Mouse (Mus musculus) forebrain, embryonic 11.5 days (tissue): ENCODE results near the gene Nedd4. TPM values are rescaled to one million over a fixed set of nuclear protein-coding genes. Genes with fewer than 3 reads are reported as not detected.

ENCODE experiments used
- ATAC-seq: fragments of 200-750 bp; cut with Nextera tagmentation; replicated peaks from 2 replicates; pipeline ENCODE4 v1.8.0; 2017; ENCODE audit warnings: moderate TSS enrichment; ENCODE audit not compliant: low FRiP score
- DNase-seq: peaks from one replicate; pipeline ENCODE4 v3.0.0-alpha.2; 2017; ENCODE audit warnings: low spot score
- H3K27ac ChIP-seq: fragments of 300-500 bp; sonication (generic); 2 replicates; pipeline ENCODE4 v1.5.1; 2014; ENCODE audit warnings: low read depth, low read length
- H3K27me3 ChIP-seq: fragments of 300-500 bp; sonication (generic); 2 replicates; pipeline ENCODE4 v1.6.1; 2014; ENCODE audit warnings: mild to moderate bottlenecking, low read length, mixed read lengths; ENCODE audit not compliant: control insufficient read depth, insufficient read depth
- H3K36me3 ChIP-seq: fragments of 300-500 bp; sonication (generic); 2 replicates; pipeline ENCODE4 v1.6.1; 2014; ENCODE audit warnings: mild to moderate bottlenecking, low read length, moderate library complexity, mixed read lengths; ENCODE audit not compliant: control insufficient read depth, insufficient read depth
- H3K4me1 ChIP-seq: fragments of 300-500 bp; sonication (generic); replicated peaks from 2 replicates; pipeline ENCODE4 v1.6.1; 2014; ENCODE audit warnings: low read length, mixed read lengths; ENCODE audit not compliant: control insufficient read depth, insufficient read depth
- H3K4me2 ChIP-seq: fragments of 300-500 bp; sonication (generic); 2 replicates; pipeline ENCODE4 v1.6.1; 2014; ENCODE audit warnings: low read depth, mild to moderate bottlenecking, low read length, moderate library complexity, mixed read lengths; ENCODE audit not compliant: severe bottlenecking
- H3K4me3 ChIP-seq: fragments of 300-500 bp; sonication (generic); 2 replicates; pipeline ENCODE4 v1.5.1; 2014; ENCODE audit warnings: low read depth, low read length
- H3K9ac ChIP-seq: fragments of 300-500 bp; sonication (generic); 2 replicates; pipeline ENCODE4 v1.6.1; 2014; ENCODE audit warnings: low read length
- H3K9me3 ChIP-seq: fragments of 300-500 bp; sonication (generic); 2 replicates; pipeline ENCODE4 v1.6.1; 2016; ENCODE audit warnings: low read length, mixed read lengths; ENCODE audit not compliant: control insufficient read depth
- WGBS: fragments of 180-500 bp; shearing (Covaris S2); extraction: QIAGEN DNeasy Blood & Tissue Kit; methylation state at CpG from one replicate; pipeline ENCODE4 v1.1.7; 2014; 5-methylcytosine and 5-hydroxymethylcytosine counted together
- polyA plus RNA-seq: library from polyadenylated mRNA; unstranded; fragments of >200 nt; fragmentation: Nextera tagmentation; extraction: Ambion mirVana; gene quantifications from 2 replicates; pipeline ENCODE4 v1.2.1, GENCODE M21; 2014

Gene Nedd4
- polyA plus RNA-seq, 1 experiment from 2014 or later, result 793 TPM

GRCm38 (mm10) chr9:72656940-72657339 lies 5.2 kb upstream of the Nedd4 start:
- no peak overlapping the region for H3K4me3 ChIP-seq
- H3K4me1 ChIP-seq, result peaks cover 13% of the 10 kb centered on the region
- H3K36me3 ChIP-seq, result no peaks in the 10 kb centered on the region
- no peaks in the 10 kb centered on the region for H3K27me3 ChIP-seq
- H3K4me2 ChIP-seq, result no peak overlapping the region
- no peaks in the 10 kb centered on the region for H3K9me3 ChIP-seq
- no peak overlapping the region for H3K9ac ChIP-seq
- 16% methylated on average over 3 of the region's 3 CpGs for WGBS
- no peak for ATAC-seq
- DNase-seq, result no peak
- no peak overlapping the region for H3K27ac ChIP-seq

- DNase-seq, result no peak
- 90% methylated on average over 1 of the region's 1 CpGs for WGBS
- Histone ChIP-seq H3K36me3 (no peaks in the 10 kb centered on the region), H3K9ac (no peak overlapping the region), H3K4me2 (no peak overlapping the region), H3K4me3 (no peak overlapping the region), H3K4me1 (peaks cover 13% of the 10 kb centered on the region), H3K27ac (no peak overlapping the region), H3K27me3 (no peaks in the 10 kb centered on the region), H3K9me3 (no peaks in the 10 kb centered on the region)
- ATAC-seq, result no peak
Measured at GRCm38 (mm10) chr9:72657694-72658093, 4.5 kb upstream of the Nedd4 start.

- Histone ChIP-seq H3K27me3 (no peaks in the 10 kb centered on the region), H3K9ac (no peak overlapping the region), H3K36me3 (no peaks in the 10 kb centered on the region), H3K27ac (no peak overlapping the region), H3K4me2 (no peak overlapping the region), H3K9me3 (no peaks in the 10 kb centered on the region), H3K4me1 (peaks cover 19% of the 10 kb centered on the region), H3K4me3 (no peak overlapping the region)
- DNase-seq, result peak; percentile 36
- ATAC-seq, result no peak
- WGBS, result 79% methylated on average over 4 of the region's 4 CpGs
Measured at GRCm38 (mm10) chr9:72660139-72660538, 2.0 kb upstream of the Nedd4 start.

GRCm38 (mm10) chr9:72660911-72661310 lies 1.2 kb upstream of the Nedd4 start:
- H3K36me3 ChIP-seq, result no peaks in the 10 kb centered on the region; the same call in 1 of the 2 replicates
- peak; percentile 5 for DNase-seq
- peak overlapping the region; percentile 99 for H3K27ac ChIP-seq
- ATAC-seq, result no peak
- no peaks in the 10 kb centered on the region for H3K27me3 ChIP-seq
- peaks cover 24% of the 10 kb centered on the region for H3K4me1 ChIP-seq
- H3K4me2 ChIP-seq, result no peak overlapping the region
- no peaks in the 10 kb centered on the region for H3K9me3 ChIP-seq
- no peak overlapping the region for H3K4me3 ChIP-seq
- peak overlapping the region; percentile 27; the same call in 1 of the 2 replicates for H3K9ac ChIP-seq
- 27% methylated on average over 1 of the region's 1 CpGs for WGBS

- WGBS, result under 1% methylated on average over 13 of the region's 13 CpGs
- H3K4me1 ChIP-seq, result peaks cover 24% of the 10 kb centered on the region
- no peak for DNase-seq
Measured at GRCm38 (mm10) chr9:72661561-72661894, 618 bp upstream of the Nedd4 start.

GRCm38 (mm10) chr9:72662691-72663533 lies 766 bp downstream of the Nedd4 start:
- peaks cover 25% of the 10 kb centered on the region for H3K4me1 ChIP-seq
- H3K4me2 ChIP-seq, result peak overlapping the region; percentile 77
- no peaks in the 10 kb centered on the region; the same call in 1 of the 2 replicates for H3K36me3 ChIP-seq
- peak; percentile 92 for DNase-seq
- H3K4me3 ChIP-seq, result peak overlapping the region; percentile 99
- ATAC-seq, result peak; percentile 70
- under 1% methylated on average over 45 of the region's 55 CpGs for WGBS
- no peaks in the 10 kb centered on the region for H3K9me3 ChIP-seq
- H3K9ac ChIP-seq, result peak overlapping the region; percentile 100
- no peaks in the 10 kb centered on the region for H3K27me3 ChIP-seq
- peak overlapping the region; percentile 99 for H3K27ac ChIP-seq

More at GRCm38 (mm10) chr9:72661561-72661894, 618 bp upstream of the Nedd4 start:
- H3K36me3 ChIP-seq, result no peaks in the 10 kb centered on the region; the same call in 1 of the 2 replicates
- peak overlapping the region; percentile 100 for H3K9ac ChIP-seq
- H3K27me3 ChIP-seq, result no peaks in the 10 kb centered on the region
- no peaks in the 10 kb centered on the region for H3K9me3 ChIP-seq
- peak overlapping the region; percentile 99 for H3K27ac ChIP-seq
- H3K4me2 ChIP-seq, result peak overlapping the region; percentile 77
- no peak; the same call in 1 of the 2 replicates for ATAC-seq
- H3K4me3 ChIP-seq, result peak overlapping the region; percentile 99

- Histone ChIP-seq H3K4me1 (peaks cover 25% of the 10 kb centered on the region), H3K36me3 (no peaks in the 10 kb centered on the region; the same call in 1 of the 2 replicates), H3K27ac (peak overlapping the region; percentile 99; the same call in 1 of the 2 replicates), H3K4me3 (peak overlapping the region; percentile 99), H3K9ac (peak overlapping the region; percentile 100), H3K27me3 (no peaks in the 10 kb centered on the region), H3K4me2 (peak overlapping the region; percentile 77), H3K9me3 (no peaks in the 10 kb centered on the region)
- ATAC-seq (no peak), DNase-seq (no peak)
- WGBS, result 11% methylated on average over 10 of the region's 10 CpGs
Measured at GRCm38 (mm10) chr9:72663534-72663918, 1.4 kb downstream of the Nedd4 start.

GRCm38 (mm10) chr9:72664409-72665351 lies 2.5 kb downstream of the Nedd4 start:
- no peak for DNase-seq
- H3K36me3 ChIP-seq, result no peaks in the 10 kb centered on the region; the same call in 1 of the 2 replicates

More at GRCm38 (mm10) chr9:72664409-72665351, 2.5 kb downstream of the Nedd4 start:
- no peak for ATAC-seq
- H3K9ac ChIP-seq, result peak overlapping the region; percentile 100
- H3K9me3 ChIP-seq, result no peaks in the 10 kb centered on the region
- peak overlapping the region; percentile 72 for H3K27ac ChIP-seq
- H3K27me3 ChIP-seq, result no peaks in the 10 kb centered on the region
- peaks cover 25% of the 10 kb centered on the region for H3K4me1 ChIP-seq
- 49% methylated on average over 12 of the region's 12 CpGs for WGBS
- H3K4me3 ChIP-seq, result peak overlapping the region; percentile 99
- peak overlapping the region; percentile 77 for H3K4me2 ChIP-seq
